Mouse (Mus musculus) v-Abl transformed pro-B cells (cell line): Measurements from ENCODE around the gene Gys2.

Experiments used
- in situ Hi-C, 2 experiments: fragments of 400-800 bp; cut with MboI; formaldehyde crosslinking; loops; one replicate each; pipeline ENCODE4 v1.15.1; 2025; ENCODE audit not compliant: unreplicated experiment in 2 of 2

Gene Gys2

DNA sequence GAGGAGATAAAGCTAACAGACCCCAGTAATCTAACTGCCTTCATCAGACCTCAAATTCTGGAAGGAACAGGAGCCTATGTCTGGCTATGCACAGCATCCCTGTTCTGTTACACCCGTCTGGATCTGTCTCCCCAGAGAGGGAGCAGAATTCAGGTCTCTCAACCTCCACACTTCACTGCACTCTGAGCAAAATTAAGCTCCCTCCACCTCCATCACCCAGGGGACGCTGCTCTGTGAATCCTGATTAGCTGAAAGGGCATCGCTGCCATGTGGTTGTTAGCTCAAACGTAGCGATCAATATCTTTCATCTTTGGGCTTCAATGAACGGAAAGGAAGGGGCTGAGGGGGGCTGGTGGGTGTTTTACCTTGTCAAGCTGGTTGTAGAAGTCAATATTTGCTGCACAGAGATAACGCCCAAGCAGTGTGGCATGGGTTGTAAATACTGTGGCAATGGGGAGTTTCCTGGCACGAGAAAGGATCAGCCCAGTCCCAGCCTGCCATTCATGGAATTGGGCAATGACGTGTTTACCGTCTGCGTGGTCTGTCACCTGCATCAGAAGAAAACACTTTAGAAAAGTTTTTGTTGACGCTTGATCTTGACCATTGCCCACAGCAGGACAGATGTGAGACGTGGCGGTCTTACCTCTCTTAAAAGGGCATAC is 13.8 kb downstream of the Gys2 start:
- in situ Hi-C loops = no loop called here

DNA sequence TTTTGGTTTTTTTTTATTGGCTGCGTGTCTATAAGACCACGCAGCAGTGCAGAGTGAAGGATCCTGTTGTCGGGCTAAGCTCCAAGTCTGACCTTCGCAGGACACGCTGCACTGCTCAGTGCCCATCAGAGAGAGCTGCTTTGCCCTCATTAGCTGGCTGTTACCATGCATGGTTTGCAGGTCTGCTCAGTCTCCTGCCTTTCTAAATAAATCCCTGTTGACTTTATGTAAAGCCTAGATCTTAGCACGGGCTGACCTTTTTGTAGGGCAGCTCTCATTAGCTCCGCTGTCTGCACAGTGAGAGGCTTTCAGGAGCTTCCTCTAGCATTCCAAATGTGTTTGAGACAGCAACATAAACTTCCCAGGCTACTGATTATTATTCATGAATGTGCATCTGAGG is 14.9 kb downstream of the Gys2 start:
- in situ Hi-C loops = no loop called here

DNA sequence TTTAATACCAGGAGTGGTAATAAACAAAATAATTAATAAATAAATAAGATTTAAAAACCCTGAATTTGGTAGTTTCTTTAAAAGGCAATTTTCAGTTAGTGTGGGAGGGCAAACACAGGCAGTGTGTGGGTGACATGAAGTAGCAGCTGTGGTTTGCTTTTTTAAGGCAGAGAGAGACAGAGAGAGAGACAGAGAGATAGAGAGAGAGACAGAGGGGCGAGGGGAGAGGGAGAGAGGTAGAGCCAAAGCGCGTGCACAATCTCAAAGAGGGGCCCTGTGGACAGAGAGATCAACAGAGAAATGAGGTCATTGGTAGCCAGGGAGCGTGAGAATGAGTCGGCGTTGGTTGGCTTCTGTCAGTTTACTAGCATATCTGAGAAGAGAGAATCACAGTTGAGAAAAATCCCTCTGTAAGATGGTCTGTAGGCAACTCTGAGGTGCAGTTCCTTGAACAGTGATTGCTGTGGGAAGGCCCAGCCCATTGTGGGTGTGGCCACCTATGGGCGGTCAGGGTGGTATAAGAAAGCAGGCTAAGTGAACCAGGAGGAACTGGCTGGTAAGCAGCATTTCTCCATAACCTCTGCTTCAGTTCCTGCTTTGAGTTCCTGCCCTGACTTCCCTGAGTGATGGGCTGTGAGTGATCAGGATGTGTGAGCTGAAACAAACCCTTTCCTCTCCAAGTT is 17.5 kb downstream of the Gys2 start:
- in situ Hi-C loops = no loop called here

DNA sequence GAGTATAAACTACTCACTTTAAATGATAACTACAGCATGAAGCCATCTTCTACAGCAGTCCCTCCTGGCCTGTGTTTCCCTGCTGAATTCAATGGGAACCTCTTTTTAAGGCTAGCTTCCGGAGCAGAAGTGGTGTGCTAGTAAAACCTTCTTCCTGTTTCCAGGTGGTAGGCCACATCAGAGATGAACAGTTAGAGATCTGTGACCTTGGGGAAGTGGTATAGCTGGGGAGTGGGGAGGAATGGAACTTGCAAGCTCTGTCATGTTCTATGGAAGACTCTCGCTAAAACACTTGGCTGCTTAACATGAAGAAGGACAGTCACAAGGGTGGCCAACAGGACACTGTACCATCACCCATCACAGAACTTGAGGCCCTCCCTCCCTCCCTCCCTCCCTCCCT is 19.6 kb downstream of the Gys2 start:
- in situ Hi-C loops = no loop called here

DNA sequence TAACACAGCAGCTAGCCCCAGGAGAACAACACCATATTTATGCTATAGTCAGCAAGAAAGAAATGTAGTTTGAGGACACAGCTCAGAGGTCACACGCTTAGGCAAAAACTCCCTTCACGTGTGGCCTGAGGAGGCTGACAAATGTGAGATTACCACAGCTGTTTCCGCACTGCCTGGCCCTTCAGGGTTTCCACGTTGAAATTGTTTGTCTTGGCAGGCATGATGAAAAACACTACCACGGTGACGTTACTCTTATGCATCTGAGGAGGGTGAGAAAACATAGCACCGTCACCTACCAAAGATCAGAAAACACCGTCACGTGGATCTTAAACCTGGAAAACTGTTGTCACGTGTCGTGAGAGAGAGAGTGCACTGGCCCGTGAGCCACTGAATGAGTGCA is 21.5 kb downstream of the Gys2 start:
- in situ Hi-C loops = no loop called here

DNA sequence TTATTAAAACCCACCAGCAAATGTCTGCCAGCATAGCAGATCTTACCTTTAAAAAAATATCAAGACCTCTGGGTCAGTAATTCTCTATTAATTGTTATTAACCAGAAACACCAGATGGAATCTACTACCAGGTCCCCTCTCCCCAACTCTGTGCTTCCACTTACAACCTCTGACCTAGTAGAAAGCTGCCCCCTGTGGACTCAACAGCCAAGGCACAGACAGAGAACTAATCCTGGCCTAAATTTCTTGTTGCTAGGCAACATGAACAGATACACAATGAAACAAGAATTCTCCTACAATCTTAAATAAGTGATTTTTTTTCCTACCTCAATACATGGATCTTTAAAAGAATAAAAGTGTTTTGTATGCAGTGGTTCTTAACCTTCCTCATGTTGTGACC is 43.8 kb downstream of the Gys2 start:
- in situ Hi-C loops = no loop called here

DNA sequence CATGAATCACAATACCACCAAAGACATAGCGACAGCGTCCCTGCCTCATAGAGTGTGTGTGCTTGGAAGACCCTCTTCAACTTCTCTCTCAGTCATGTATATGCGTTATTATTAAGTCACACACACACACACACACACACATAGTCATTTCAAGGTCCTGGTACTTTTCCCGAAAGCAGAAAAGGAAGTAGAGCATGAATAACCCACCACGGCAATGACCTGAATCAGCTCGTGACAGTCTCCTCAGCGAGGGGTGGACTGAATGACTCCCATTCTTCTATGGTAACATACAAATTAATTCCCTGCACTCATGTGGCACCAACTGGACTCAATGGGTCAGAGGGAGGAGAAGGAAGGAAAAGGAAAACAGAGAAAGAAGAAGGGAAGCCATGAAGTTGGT is 47.9 kb downstream of the Gys2 start:
- in situ Hi-C loops = no loop called here

DNA sequence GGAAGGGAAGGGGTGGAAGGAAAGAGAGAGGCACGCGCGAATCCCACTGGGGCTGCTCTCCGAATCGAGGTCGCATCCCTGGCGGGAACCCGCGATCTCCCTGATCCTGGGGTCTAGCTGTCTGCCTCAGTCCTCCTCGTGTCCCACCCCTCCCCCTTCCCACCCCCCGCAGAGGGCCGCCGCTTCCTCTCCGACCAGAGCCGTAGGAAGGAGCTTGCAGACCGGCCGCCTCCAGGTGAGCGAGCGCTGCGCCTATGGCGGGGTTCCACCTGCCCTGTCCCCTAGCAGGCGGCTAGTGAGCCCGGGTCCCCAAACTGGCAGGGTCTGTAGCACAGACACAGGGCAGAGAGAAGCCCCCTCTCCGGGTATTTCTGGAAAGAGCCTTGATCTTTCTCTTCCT is 58.3 kb downstream of the Gys2 start:
- in situ Hi-C loops = no loop called here

DNA sequence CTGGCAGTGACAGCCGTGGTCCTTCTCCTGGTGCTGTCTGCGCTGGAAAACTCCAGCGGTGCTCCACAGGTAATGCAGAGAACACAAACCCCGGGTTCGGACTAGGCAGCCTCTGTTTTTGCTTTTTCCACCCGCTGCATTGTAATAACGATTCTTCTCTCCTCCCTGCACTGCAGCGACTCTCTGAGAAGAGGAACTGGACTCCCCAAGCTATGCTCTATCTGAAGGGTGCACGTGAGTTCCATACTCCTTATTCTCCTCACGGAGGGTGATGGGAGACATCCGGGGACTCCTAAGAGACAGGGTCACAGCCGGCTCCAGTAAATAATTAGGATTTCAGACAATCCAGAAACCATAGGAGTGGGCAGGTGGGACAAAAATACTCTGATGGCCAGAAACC is 59.1 kb downstream of the Gys2 start:
- in situ Hi-C loops = no loop called here

DNA sequence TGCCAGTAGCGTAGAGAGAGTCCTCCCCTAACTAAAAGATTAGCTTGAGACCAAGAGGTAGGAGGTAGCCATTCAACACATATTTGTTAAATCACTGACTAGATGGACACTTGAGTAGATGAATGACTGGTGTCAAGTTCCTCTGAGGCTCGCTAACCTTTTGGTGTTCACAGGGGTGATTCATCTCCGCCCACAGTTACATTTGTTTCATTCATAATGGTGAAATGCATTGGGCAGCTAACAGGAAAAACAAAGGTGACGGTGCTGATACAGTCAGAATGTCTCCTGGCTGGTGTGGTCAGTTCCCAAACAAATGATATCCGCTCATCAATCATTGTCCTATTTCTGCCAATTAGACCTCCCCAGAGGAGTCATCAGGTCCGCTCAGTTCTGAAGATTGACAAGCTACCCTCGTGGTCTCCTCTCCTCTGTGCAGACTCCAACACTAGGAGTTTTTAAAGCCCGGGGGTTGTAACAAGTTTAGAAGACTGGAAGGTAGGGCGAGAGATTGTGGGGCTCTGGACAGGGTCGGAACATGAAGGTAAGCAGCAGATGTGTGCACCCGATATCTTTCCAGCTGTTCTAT is 59.9 kb downstream of the Gys2 start, which contains the start of gene Spx:
Gene Spx, plus strand, starts transcription at position 536 of the 586 bp plus-strand sequence.
- in situ Hi-C loops = no loop called here

DNA sequence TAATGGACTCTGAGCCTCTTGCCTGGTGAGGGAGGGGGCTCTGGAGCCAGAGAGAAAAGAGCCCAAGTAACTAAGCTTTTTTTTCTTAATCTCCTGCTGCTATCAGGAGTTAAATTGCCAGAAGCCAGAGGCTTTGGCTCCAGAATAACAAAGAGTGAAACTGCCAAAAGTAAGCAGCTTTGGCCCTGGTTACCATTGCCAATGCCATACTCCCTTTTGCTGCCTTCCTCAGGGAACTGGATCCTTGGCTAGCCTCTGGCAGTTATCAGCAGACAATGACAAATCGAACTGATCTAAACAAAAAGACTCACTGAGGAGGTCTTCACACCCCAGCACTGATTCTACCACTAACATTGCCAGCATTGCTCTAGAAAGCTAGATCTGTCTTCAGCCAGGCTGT is 61.8 kb downstream of the Gys2 start:
- in situ Hi-C loops = no loop called here

DNA sequence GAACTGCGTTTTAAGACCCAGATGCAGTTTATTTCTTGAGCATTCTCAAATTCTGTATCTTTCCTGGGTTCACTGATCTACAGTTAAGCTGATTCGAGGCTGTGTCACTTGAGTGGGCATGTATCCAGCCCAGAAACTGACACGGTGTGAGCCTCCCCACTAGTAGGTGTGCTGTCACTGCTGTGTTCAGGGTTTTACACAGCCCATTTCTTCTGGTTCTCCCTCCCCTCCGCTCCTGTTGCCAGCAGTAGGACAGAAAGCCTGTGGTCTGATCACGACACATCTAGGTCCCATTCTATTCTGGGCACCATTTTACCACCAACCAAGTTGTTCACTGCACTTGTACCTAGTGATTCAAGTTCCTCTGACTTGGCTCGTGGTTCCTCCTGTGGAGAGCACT is 77.2 kb downstream of the Gys2 start:
- in situ Hi-C loops = loop anchor here (25.0 kb wide), 3 partner anchors 367 to 1758 kb away; partner anchors contain the start of genes C2cd5 (in 1 of the 2) and Cmas (in 1 of the 2)

DNA sequence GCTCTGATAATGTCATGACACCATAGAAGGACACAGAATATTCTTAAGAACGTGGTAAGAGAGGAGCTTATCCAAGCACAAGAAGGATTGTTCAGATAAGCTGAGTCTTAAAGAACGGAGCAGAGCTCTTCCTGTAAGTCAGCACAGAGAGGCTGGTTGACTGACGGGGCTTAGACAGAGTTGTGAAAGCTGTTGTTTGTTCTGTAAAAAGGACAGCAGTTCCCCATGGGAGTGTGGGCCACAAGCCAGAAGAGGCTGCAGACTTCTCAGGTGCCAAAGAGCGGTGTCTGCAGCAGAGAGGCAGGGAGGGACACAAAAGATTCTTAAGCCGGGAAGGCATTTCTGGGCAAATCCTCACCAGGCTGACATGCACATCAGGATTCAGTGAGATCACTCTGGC is 78.2 kb downstream of the Gys2 start:
- in situ Hi-C loops = loop anchor here (25.0 kb wide), 3 partner anchors 368 to 1757 kb away; partner anchors contain the start of genes C2cd5 (in 1 of the 2) and Cmas (in 1 of the 2)

DNA sequence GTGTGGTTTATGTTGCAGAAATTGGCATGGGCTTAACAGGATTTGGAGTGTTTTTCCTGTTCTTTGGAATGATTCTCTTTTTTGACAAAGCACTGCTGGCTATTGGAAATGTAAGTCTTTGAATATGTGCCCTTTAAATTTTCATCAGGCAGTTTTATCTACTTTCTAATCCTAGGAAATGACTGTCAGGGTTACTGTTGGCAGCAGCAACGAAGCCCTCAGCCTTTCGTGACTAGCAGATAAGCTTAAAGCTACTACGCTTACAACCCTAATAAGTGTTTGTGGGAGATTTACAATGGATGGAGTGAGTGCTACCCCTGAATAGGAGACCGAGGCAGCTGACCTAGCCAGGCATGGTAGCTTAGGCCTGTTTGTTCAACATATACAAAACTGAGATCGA is 80.6 kb downstream of the Gys2 start:
- in situ Hi-C loops = loop anchor here (25.0 kb wide), 3 partner anchors 370 to 1755 kb away; partner anchors contain the start of genes C2cd5 (in 1 of the 2) and Cmas (in 1 of the 2)

DNA sequence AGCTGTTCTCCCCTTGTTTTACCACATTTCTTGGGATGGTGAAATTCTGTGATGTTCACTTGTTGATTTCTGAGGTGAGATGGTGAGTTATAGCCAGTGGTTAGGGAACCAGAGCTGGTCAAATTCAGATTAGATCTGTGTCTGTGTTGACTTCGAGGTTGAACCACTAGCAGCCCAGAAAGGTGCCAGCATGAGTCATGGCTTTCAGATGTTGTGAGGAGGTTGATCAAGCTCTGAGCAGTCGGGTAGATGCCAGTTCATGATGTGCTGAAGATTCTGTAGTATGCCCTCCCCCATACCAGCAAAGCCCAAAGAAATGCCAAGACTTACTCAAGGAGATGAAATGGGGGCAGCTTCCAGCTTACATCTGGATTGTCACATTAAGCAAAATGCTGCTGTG is 83.8 kb downstream of the Gys2 start:
- in situ Hi-C loops = loop anchor here (5.0 to 25.0 kb wide), 4 partner anchors 42 to 1752 kb away; partner anchors contain the start of genes C2cd5 (in 1 of the 2), Cmas (in 1 of the 2) and Pyroxd1 (in 1 of the 2)

DNA sequence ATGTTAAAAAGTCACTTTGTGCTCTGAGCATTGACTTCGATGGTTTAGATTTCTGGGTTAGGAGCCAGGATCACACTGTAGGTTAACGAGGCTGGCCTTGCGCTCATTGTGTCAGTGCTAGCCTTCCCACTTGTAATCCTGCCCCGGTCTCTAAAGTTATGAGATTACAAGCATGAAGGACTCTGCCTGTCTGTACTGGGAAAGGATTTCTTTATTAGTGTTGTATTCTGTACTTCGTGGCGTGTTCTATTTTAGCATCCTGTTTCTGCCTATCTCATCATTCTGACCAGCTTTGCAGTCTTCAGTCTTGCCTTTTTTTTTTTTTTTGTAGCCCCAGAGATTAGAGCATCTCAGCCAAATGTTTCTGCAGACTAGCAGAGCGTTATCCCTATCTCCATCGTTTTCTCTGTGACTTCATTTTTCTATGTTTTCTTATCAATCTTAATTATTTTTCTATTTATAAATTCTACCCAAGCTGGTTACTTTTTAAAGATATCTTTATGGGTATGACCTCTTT is 85.1 kb downstream of the Gys2 start:
- in situ Hi-C loops = loop anchor here (5.0 to 25.0 kb wide), 4 partner anchors 41 to 1751 kb away; partner anchors contain the start of genes C2cd5 (in 1 of the 2), Cmas (in 1 of the 2) and Pyroxd1 (in 1 of the 2)

DNA sequence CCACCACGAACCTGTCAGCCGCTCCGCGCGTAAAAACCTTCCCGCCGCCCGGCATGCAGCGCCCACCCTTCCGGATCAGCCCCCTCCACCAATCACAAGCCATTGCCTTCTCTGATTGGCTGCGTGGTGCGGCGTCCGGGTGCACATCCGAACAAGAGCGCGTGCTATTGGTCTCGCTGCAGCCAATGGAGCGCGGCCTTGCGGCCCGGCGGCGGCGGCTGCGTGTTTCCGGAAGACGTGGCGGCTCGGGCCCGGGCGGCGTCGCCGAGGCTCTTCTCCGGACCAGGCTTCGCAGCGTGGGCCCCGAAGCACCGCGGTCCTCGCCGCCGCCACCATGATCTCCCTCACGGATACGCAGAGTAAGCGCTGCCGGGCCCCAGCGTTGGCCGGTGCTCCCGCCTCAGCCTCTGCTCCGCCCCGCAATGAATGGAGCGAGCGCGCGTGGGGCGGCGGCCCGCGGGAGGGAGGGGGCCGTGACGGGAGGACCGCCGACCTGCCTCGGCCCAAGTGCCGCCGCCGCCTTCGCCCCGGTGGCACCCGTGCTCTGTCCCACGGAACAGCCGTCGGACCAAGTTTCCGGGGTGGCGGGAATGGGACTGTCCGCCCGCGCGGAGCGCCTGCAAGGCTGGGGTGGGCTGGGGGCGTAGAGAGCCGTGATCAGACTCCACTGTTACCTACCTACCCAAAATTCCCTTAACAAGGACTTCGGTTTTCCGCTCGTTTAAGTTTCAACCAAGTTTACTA is 85.7 kb downstream of the Gys2 start, which contains the start of the genes Recql and Golt1b:
Gene Recql, minus strand, starts transcription at position 77 of the 744 bp plus-strand sequence.
Gene Golt1b, plus strand, starts transcription at position 211 of the 744 bp plus-strand sequence.
- in situ Hi-C loops = loop anchor here (5.0 to 25.0 kb wide), 4 partner anchors 40 to 1750 kb away; partner anchors contain the start of genes C2cd5 (in 1 of the 2), Cmas (in 1 of the 2) and Pyroxd1 (in 1 of the 2)

DNA sequence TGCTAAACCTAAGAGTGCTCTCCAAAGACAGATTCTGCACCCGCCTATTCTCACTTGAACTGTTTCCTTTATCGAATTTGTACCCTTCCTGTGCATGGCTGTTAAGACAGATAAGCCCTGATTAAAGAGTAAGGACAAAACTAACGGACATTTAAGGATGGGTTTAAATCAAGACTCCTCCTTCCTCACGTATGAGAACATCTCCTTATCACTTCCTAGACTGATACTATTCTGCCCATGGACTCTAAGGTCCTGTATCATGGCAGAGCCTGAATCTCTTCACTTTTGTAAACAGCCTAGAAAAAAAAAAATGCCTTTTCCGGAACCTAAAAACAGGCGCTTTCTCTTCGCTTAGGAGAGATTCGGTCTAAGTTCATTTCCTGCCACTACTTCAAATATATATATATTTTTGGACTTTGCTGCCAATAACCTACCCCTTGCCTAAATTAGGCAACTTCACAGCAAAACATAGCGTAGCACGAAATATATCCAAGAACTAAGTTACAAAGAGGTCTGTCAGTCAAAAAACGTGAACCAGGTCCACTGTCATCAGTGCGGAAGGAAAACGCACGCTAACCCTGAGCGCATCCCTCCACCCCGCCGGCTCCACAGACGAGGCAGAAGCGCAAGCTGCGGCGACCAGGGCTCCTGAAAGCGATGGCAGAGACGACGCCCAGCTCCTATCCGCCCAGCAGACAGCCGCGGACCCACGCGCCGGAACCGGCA is 86.5 kb downstream of the Gys2 start:
- in situ Hi-C loops = loop anchor here (5.0 to 25.0 kb wide), 4 partner anchors 39 to 1749 kb away; partner anchors contain the start of genes C2cd5 (in 1 of the 2), Cmas (in 1 of the 2) and Pyroxd1 (in 1 of the 2)

DNA sequence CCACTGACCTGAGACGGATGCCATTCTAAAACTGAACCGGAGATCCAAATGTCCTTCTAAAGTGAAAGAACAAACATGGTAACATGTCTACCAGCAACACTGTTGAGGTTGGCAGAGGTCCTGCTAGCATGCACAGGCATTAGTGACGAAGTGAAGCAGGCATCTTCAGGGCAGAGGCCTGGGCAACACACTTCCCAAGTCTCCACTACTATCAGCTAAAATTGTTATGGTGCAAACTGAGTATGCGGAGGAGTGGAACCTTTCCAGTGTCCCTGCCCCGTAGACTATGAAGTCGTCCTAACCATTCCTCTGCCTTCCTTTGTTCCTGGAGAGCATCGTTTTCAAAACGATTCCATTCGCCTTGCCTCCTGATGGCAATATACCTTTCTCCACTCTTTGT is 88.4 kb downstream of the Gys2 start:
- in situ Hi-C loops = loop anchor here (5.0 to 25.0 kb wide), 4 partner anchors 37 to 1747 kb away; partner anchors contain the start of genes C2cd5 (in 1 of the 2), Cmas (in 1 of the 2) and Pyroxd1 (in 1 of the 2)
